Mouse (Mus musculus) neural tube, embryonic 13.5 days (tissue): ENCODE results near the gene Adamts3. TPM values are rescaled to one million over a fixed set of nuclear protein-coding genes. Genes with fewer than 3 reads are reported as not detected.

Experiments
- ATAC-seq: fragments of 200-750 bp; cut with Nextera tagmentation; 2 replicates; pipeline ENCODE4 v1.8.0; 2017; ENCODE audit warnings: low read depth, mild to moderate bottlenecking, moderate TSS enrichment, moderate library complexity
- H3K27ac ChIP-seq: fragments of 300-500 bp; sonication (generic); replicated peaks from 2 replicates; pipeline ENCODE4 v1.5.1; 2015; ENCODE audit warnings: moderate library complexity, mild to moderate bottlenecking, inconsistent platforms
- H3K27me3 ChIP-seq: fragments of 300-500 bp; sonication (generic); 2 replicates; pipeline ENCODE4 v1.6.1; 2015; ENCODE audit warnings: mild to moderate bottlenecking, inconsistent platforms
- H3K36me3 ChIP-seq: fragments of 300-500 bp; sonication (generic); 2 replicates; pipeline ENCODE4 v1.6.1; 2015; ENCODE audit warnings: mild to moderate bottlenecking, inconsistent platforms
- H3K4me1 ChIP-seq: fragments of 300-500 bp; sonication (generic); replicated peaks from 2 replicates; pipeline ENCODE4 v1.6.1; 2015; ENCODE audit warnings: inconsistent platforms
- H3K4me2 ChIP-seq: fragments of 300-500 bp; sonication (generic); 2 replicates; pipeline ENCODE4 v1.6.1; 2015; ENCODE audit warnings: inconsistent platforms, mild to moderate bottlenecking, moderate library complexity
- H3K4me3 ChIP-seq: fragments of 300-500 bp; sonication (generic); 2 replicates; pipeline ENCODE4 v1.5.1; 2015; ENCODE audit warnings: mild to moderate bottlenecking, inconsistent platforms
- H3K9ac ChIP-seq: fragments of 300-500 bp; sonication (generic); 2 replicates; pipeline ENCODE4 v1.6.1; 2015; ENCODE audit warnings: moderate library complexity, mild to moderate bottlenecking, inconsistent platforms
- H3K9me3 ChIP-seq: fragments of 300-500 bp; sonication (generic); 2 replicates; pipeline ENCODE4 v1.6.1; 2016; ENCODE audit warnings: inconsistent platforms
- WGBS: fragments of 180-500 bp; shearing (Covaris S2); methylation state at CpG from one replicate; pipeline ENCODE4 v1.1.7; 2015; 5-methylcytosine and 5-hydroxymethylcytosine counted together
- polyA plus RNA-seq: library from polyadenylated mRNA; unstranded; fragments of >200 nt; fragmentation: Nextera tagmentation; extraction: Ambion mirVana; gene quantifications from 2 replicates; pipeline ENCODE4 v1.2.1, GENCODE M21; 2015

The Adamts3 gene
- polyA plus RNA-seq, 1 experiment from 2014 or later = 8.4 TPM

DNA sequence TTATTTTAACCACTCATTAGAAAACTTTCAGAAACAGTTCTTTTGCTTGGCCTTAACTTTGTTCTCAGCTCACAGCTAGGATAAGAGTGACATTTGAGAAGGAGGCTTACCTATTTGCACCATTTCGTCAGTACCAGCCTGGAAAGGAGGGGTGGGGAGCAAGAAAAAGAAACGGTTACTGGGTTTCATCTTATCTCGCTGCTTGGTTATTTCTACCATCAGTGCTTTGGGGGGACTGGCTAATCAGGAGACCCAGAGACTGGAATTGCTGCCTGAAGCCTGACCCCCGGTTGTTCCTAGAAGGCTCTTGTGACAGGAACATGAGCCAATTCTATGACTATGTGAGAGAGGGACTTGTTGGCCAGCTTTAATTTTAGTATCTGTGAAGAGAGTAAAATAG lies 1.7 kb downstream of the Adamts3 start:
- peak overlapping the region; percentile 77 for H3K4me3 ChIP-seq
- no peak overlapping the region for H3K27ac ChIP-seq
- H3K4me1 ChIP-seq = peaks cover 27% of the 10 kb centered on the region
- no peaks in the 10 kb centered on the region for H3K9me3 ChIP-seq
- no peaks in the 10 kb centered on the region for H3K27me3 ChIP-seq
- H3K4me2 ChIP-seq = peak overlapping the region; percentile 100
- 46% methylated on average over 4 of the region's 4 CpGs for WGBS
- H3K9ac ChIP-seq = peak overlapping the region; percentile 84; the same call in 1 of the 2 replicates
- ATAC-seq = no peak
- H3K36me3 ChIP-seq = no peaks in the 10 kb centered on the region

DNA sequence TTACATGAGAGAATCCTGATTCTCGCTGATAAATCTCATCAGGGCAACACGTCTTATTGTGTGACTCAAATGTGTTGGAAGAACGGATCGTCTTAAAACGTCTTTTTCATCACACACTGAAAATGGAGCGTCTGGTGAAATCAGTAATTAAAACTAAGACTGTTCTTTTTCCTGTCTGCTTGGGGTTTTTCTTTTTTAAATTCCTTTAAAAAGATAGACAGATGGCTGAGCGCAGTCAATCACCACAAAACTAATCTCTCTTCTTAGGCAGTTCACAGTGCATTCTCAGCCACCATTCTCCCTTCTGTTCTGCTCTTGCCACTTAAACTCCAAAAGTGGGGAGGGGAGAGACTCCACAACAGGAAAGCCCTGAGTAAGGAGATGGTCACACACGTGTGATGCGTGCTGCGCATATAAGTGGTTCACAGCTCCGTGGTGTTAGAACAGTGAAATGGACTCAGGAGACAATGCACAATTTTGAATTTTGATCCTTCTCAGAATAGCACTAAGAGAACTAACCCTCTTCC lies 4.2 kb downstream of the Adamts3 start:
- Histone ChIP-seq H3K9ac (no peak overlapping the region), H3K27me3 (no peaks in the 10 kb centered on the region), H3K4me3 (no peak overlapping the region), H3K4me1 (peaks cover 27% of the 10 kb centered on the region), H3K4me2 (no peak overlapping the region), H3K9me3 (no peaks in the 10 kb centered on the region), H3K36me3 (no peaks in the 10 kb centered on the region), H3K27ac (no peak overlapping the region)
- WGBS = 64% methylated on average over 11 of the region's 11 CpGs
- no peak for ATAC-seq

DNA sequence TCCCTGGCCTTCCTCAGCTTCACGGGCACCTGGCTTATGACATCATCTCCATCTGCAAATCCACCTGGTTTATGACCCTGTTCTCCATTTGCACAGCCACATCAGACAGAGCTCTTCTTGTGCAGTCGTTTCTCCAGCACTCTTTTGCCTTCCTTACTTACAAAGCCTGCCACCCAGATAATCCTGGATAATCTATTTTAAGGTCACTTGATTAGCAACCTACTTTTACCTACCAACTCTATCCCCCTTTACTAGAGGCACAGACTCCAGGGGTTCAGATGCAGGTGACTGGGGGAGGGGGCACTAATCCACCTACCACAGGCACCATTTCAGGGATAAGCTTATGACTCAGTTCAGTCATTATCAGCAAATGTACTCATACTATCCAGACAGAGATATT lies 10.5 kb downstream of the Adamts3 start:
- Histone ChIP-seq H3K9ac (no peak overlapping the region), H3K36me3 (no peaks in the 10 kb centered on the region), H3K4me2 (no peak overlapping the region), H3K27ac (no peak overlapping the region), H3K27me3 (no peaks in the 10 kb centered on the region), H3K4me1 (no peaks in the 10 kb centered on the region), H3K4me3 (no peak overlapping the region), H3K9me3 (no peaks in the 10 kb centered on the region)
- no peak for ATAC-seq
- 62% methylated on average over 2 of the region's 2 CpGs for WGBS

DNA sequence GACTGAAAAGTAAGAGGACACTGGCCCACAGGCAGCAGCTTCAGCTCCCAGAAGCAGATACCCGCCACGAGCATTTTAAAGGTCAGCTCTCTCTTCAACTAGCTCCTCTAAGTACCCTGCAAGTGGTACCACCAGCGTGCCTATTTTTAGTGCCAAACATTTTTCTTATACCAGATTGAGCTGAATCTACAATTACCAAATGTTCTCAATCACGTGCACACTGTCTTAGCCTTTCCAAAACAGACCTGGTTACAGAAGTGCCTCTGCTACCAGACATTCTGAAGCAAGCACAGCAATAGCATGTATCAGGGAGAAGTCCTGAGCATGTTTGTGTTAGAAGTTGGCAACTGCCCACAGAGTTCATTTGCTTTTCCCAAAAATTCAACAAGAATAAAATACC lies 23.5 kb downstream of the Adamts3 start:
- H3K4me3 ChIP-seq = no peak overlapping the region
- H3K27me3 ChIP-seq = no peaks in the 10 kb centered on the region
- H3K27ac ChIP-seq = no peak overlapping the region
- ATAC-seq = no peak
- H3K4me1 ChIP-seq = no peaks in the 10 kb centered on the region
- 83% methylated on average over 4 of the region's 4 CpGs for WGBS
- H3K36me3 ChIP-seq = 0 out of 2 replicates have a peak, but pooled peaks cover 2% of the 10 kb centered on the region
- H3K4me2 ChIP-seq = no peak overlapping the region
- H3K9me3 ChIP-seq = no peaks in the 10 kb centered on the region
- H3K9ac ChIP-seq = no peak overlapping the region

DNA sequence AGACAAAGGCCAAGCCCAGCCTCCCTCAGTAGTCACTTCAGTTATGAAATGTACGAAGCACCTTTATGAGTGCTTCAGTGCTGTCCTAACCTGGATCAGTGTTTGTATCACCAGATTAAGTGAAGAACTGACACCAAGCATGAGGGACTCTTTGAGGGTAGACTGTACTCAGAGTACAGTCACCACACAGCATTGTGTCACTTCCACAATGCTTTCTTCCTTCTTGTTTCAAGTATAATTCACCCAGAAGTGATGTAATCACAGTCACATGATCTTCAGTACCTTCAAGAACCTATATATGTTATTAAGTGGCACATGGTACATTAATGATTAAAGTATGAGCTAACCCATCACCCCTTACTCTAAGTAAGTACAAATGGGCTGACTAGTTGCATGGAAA lies 24.3 kb downstream of the Adamts3 start:
- no peak overlapping the region for H3K4me3 ChIP-seq
- H3K27ac ChIP-seq = no peak overlapping the region
- H3K27me3 ChIP-seq = no peaks in the 10 kb centered on the region
- no peak overlapping the region for H3K4me2 ChIP-seq
- H3K9me3 ChIP-seq = no peaks in the 10 kb centered on the region
- no peak for ATAC-seq
- H3K4me1 ChIP-seq = no peaks in the 10 kb centered on the region
- WGBS = 100% methylated on average over 1 of the region's 1 CpGs
- no peak overlapping the region for H3K9ac ChIP-seq
- 0 out of 2 replicates have a peak, but pooled peaks cover 2% of the 10 kb centered on the region for H3K36me3 ChIP-seq

DNA sequence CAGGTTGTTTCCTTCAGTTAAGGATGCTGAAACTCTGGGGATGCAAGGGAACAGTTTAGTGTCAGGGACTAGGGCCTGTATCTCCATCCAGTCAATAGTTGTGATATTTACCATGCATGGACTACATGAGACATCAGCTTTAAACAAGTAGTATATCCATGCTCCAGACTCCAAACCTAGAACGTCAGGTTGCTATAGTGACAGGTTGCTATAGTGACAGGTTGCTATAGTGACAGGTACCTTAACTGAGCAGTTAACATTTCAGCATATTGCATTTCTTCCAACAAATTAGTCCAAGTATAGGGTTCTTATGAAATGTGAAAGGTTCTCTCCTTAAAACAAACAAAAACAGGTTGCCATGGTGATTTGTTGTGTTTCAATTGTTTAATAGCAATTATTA lies 36.6 kb downstream of the Adamts3 start:
- H3K27ac ChIP-seq = no peak overlapping the region
- peaks cover 13% of the 10 kb centered on the region; the same call in 1 of the 2 replicates for H3K4me1 ChIP-seq
- H3K9me3 ChIP-seq = no peaks in the 10 kb centered on the region
- H3K27me3 ChIP-seq = no peaks in the 10 kb centered on the region
- H3K9ac ChIP-seq = no peak overlapping the region
- no peaks in the 10 kb centered on the region for H3K36me3 ChIP-seq
- no peak for ATAC-seq
- 38% methylated on average over 1 of the region's 1 CpGs for WGBS
- H3K4me2 ChIP-seq = no peak overlapping the region
- H3K4me3 ChIP-seq = no peak overlapping the region

DNA sequence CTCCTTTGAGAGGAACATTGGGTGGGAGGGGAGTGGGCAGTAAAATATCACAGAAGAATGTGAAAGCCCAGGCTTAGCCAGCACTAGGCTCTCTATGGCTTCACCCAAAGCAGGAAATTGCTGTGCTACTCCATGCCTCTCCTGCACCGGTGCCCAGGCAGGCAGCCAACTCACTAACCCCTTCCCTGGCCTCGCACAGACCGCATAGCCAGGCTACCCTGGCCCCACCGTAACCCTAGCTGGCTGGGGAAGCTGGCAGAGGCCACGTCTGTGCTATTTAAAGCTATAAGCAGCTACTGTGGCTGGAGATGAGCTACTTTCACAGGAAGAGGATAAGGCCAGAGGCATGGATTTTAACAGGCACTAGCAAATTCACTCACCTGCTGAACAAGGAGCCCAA lies 38.8 kb downstream of the Adamts3 start:
- Histone ChIP-seq H3K36me3 (no peaks in the 10 kb centered on the region), H3K27me3 (no peaks in the 10 kb centered on the region), H3K9ac (no peak overlapping the region), H3K4me2 (no peak overlapping the region), H3K4me3 (no peak overlapping the region), H3K4me1 (peaks cover 13% of the 10 kb centered on the region; the same call in 1 of the 2 replicates), H3K27ac (peak overlapping the region; percentile 49), H3K9me3 (no peaks in the 10 kb centered on the region)
- ATAC-seq = peak; percentile 93
- WGBS = 39% methylated on average over 5 of the region's 5 CpGs

DNA sequence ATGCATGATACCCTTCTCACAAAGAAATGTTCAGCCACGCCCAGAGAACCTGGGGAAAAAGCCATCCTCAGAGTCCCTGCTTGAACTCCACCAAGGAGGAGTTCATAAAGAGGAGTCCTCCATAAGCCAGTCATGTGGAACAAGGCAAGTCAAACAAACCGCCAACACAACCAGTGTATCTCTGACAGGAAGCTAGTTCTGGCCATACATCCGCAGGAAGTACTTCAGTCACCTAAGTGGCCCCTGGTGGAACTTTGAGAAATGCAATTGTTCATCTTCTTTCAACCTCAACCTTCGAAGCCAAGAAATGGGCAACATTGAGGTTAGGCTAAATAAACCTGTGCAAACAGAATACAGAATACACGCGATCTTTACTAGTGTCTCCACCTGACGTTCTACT lies 39.7 kb downstream of the Adamts3 start:
- no peak overlapping the region for H3K4me3 ChIP-seq
- no peaks in the 10 kb centered on the region for H3K9me3 ChIP-seq
- no peak overlapping the region for H3K9ac ChIP-seq
- H3K27ac ChIP-seq = no peak overlapping the region
- peaks cover 13% of the 10 kb centered on the region; the same call in 1 of the 2 replicates for H3K4me1 ChIP-seq
- WGBS = 93% methylated on average over 7 of the region's 7 CpGs
- H3K36me3 ChIP-seq = no peaks in the 10 kb centered on the region
- H3K27me3 ChIP-seq = no peaks in the 10 kb centered on the region
- no peak overlapping the region for H3K4me2 ChIP-seq
- no peak for ATAC-seq

DNA sequence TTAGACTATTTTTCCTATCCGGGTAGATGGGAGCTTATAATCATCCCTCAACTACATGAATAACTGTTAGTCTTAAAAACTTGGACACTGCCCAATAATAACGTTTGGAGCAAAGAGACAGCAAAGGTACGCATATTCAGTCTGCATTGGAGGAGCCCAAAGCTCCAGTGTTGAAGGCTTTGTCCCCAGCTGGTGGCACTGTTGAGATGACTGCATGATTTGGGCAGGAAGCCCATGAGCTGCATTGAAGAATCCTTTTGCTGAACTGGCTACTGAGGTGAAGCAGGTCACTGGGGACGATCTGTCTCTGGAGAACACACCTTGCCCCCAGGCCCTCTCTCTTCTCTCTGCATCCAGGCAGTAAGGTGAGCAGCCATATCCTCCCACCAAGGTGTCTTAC lies 43.5 kb downstream of the Adamts3 start:
- H3K4me2 ChIP-seq = no peak overlapping the region
- no peaks in the 10 kb centered on the region for H3K36me3 ChIP-seq
- H3K4me1 ChIP-seq = peaks cover 11% of the 10 kb centered on the region; the same call in 1 of the 2 replicates
- H3K27me3 ChIP-seq = no peaks in the 10 kb centered on the region
- no peak overlapping the region for H3K27ac ChIP-seq
- 79% methylated on average over 4 of the region's 4 CpGs for WGBS
- no peak overlapping the region for H3K4me3 ChIP-seq
- H3K9me3 ChIP-seq = no peaks in the 10 kb centered on the region
- no peak for ATAC-seq
- no peak overlapping the region for H3K9ac ChIP-seq

DNA sequence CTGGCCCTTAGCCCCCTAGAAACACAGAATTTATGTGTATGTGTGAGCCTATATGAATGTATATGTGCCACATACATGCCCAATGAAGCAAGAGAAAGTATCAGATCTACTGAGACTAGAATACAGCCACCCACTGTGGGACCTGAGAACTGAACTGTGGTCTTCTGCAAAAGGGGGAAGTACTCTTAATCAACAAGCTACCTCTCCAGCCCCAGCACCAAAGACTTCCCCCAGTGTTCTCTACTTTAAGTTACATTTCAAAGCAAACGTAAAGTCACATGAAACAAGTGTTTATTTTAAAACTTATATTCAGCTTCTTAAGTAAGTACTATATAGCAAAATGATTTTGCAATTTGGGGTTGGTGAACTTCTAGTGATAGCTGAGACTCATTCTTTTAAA lies 62.0 kb downstream of the Adamts3 start:
- Histone ChIP-seq H3K4me3 (no peak overlapping the region), H3K9ac (no peak overlapping the region)

DNA sequence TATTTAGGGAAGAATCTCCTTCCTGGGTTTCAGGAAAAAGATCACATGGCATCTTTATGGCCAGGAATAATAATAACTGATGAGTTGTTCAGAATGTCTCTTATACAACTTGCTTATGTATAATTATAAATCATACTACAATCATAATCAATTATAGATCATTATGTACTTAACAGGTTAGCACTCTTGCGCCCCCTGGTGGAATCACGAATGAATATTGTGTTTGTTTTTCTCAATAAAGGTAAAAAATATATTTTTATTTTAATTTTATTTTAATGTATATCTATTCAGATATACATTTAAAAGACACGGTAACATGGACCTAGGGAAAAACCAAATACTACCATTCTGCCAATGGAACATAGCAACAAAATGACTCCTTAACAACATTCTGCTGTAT lies 63.6 kb downstream of the Adamts3 start:
- no peak for ATAC-seq
- H3K4me1 ChIP-seq = no peaks in the 10 kb centered on the region
- no peak overlapping the region for H3K4me3 ChIP-seq
- WGBS = 30% methylated on average over 3 of the region's 3 CpGs
- H3K9ac ChIP-seq = no peak overlapping the region
- no peaks in the 10 kb centered on the region for H3K9me3 ChIP-seq
- H3K27ac ChIP-seq = no peak overlapping the region
- H3K36me3 ChIP-seq = no peaks in the 10 kb centered on the region
- no peaks in the 10 kb centered on the region for H3K27me3 ChIP-seq
- H3K4me2 ChIP-seq = no peak overlapping the region

More for the DNA sequence above, 62.0 kb downstream of the Adamts3 start:
- ATAC-seq = no peak
- Histone ChIP-seq H3K27me3 (no peaks in the 10 kb centered on the region), H3K4me1 (no peaks in the 10 kb centered on the region), H3K9me3 (no peaks in the 10 kb centered on the region), H3K36me3 (no peaks in the 10 kb centered on the region), H3K4me2 (no peak overlapping the region), H3K27ac (no peak overlapping the region)
- 90% methylated on average over 1 of the region's 1 CpGs for WGBS

DNA sequence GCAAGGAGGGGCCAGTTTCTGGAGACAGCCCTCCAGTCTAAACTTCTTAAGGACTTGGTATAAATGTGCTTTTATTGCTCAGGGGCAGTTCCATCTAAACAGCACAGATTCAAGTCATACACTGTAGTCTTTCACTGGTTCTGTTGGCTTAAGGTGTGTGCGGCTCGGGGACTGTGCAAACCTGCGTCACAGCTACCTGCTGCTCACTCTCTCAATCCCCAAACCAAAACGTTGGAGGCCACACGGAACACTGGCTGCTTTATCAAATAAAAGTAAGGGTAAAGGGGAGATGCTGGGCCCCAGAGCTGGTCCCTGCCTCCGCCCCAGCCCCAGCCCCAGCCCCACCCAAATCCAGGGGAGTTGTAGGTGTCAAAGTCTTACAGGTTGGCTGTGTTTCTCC lies 66.5 kb downstream of the Adamts3 start:
- Histone ChIP-seq H3K9ac (no peak overlapping the region), H3K4me2 (no peak overlapping the region), H3K27me3 (no peaks in the 10 kb centered on the region), H3K36me3 (no peaks in the 10 kb centered on the region), H3K4me1 (no peaks in the 10 kb centered on the region), H3K27ac (no peak overlapping the region), H3K4me3 (no peak overlapping the region), H3K9me3 (no peaks in the 10 kb centered on the region)
- no peak for ATAC-seq
- WGBS = 88% methylated on average over 6 of the region's 6 CpGs

DNA sequence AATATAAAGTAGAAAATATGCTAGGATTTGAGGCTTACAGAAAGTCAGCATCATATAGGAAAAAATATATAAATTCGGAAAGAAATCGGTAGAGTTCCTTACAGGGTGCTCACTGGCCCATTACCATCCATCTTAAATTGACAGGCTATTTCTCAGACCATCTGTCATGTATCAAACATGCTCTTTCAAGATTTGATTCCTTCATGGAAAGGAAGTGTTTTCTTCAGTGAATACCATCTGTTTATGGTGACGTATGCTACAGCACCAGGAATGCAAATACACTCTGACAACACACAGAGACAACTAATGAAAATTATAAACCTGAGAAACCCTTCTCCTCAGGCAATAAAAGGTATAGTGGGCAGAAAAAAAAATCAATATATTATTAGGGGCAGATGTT lies 68.6 kb downstream of the Adamts3 start:
- no peak for ATAC-seq
- WGBS = 74% methylated on average over 3 of the region's 3 CpGs

More for the DNA sequence above, 68.6 kb downstream of the Adamts3 start:
- Histone ChIP-seq H3K4me3 (no peak overlapping the region), H3K4me1 (no peaks in the 10 kb centered on the region), H3K9me3 (no peaks in the 10 kb centered on the region), H3K36me3 (no peaks in the 10 kb centered on the region), H3K9ac (no peak overlapping the region), H3K4me2 (no peak overlapping the region), H3K27me3 (no peaks in the 10 kb centered on the region), H3K27ac (no peak overlapping the region)
